Mouse (Mus musculus) MEL (cell line): ENCODE results near the gene Slc2a4. TPM values are rescaled to one million over a fixed set of nuclear protein-coding genes. Genes with fewer than 3 reads are reported as not detected.

ENCODE experiments used
- DNase-seq: peaks from one replicate; pipeline ENCODE4 v3.0.0; 2011; ENCODE audit warnings: low read depth, low spot score
- H3K27ac ChIP-seq: 2 replicates; pipeline ENCODE4 v1.5.1; 2012; ENCODE audit warnings: low read depth, mild to moderate bottlenecking, control low read depth, low read length, moderate library complexity; ENCODE audit not compliant: control insufficient read depth
- H3K27me3 ChIP-seq, 2 experiments: fragments of 150-350 bp in 1 of 2; sonication (generic) in 1 of 2; 2 replicates each; pipeline ENCODE4 v1.6.1; 2012; ENCODE audit warnings: low read length in 2 of 2, mild to moderate bottlenecking in 2 of 2, improper control_type of control experiment in 1 of 2, moderate library complexity in 1 of 2; ENCODE audit not compliant: insufficient read depth in 2 of 2, control insufficient read depth in 1 of 2
- H3K36me3 ChIP-seq, 2 experiments: 2 replicates each; pipeline ENCODE4 v1.6.1; 2012 to 2014; ENCODE audit warnings: low read length in 2 of 2, improper control_type of control experiment in 1 of 2, inconsistent platforms in 1 of 2, mild to moderate bottlenecking in 1 of 2; ENCODE audit not compliant: insufficient read depth in 2 of 2, control insufficient read depth in 1 of 2
- H3K4me1 ChIP-seq, 2 experiments: fragments of 150-350 bp in 1 of 2; sonication (generic) in 1 of 2; 2 replicates each; pipeline ENCODE4 v1.6.1; 2012; ENCODE audit warnings: low read length in 2 of 2, improper control_type of control experiment in 1 of 2, mild to moderate bottlenecking in 1 of 2; ENCODE audit not compliant: insufficient read depth in 2 of 2, control insufficient read depth in 1 of 2
- H3K4me3 ChIP-seq, 2 experiments: fragments of 150-350 bp in 1 of 2; sonication (generic) in 1 of 2; 2 replicates each; pipeline ENCODE4 v1.5.1; 2012; ENCODE audit warnings: low read depth in 2 of 2, low read length in 2 of 2, mild to moderate bottlenecking in 2 of 2, moderate library complexity in 2 of 2, control low read depth in 1 of 2, improper control_type of control experiment in 1 of 2; ENCODE audit not compliant: control insufficient read depth in 1 of 2, insufficient read depth in 1 of 2
- H3K79me2 ChIP-seq: 2 replicates; pipeline ENCODE4 v1.6.1; 2012; ENCODE audit warnings: mild to moderate bottlenecking, low read length, moderate library complexity; ENCODE audit not compliant: control insufficient read depth, poor library complexity, insufficient read depth
- H3K9ac ChIP-seq: 2 replicates; pipeline ENCODE4 v1.6.1; 2012; ENCODE audit warnings: low read depth, mild to moderate bottlenecking, control low read depth, low read length, moderate library complexity; ENCODE audit not compliant: control insufficient read depth, poor library complexity, severe bottlenecking
- H3K9me3 ChIP-seq: fragments of 150-350 bp; sonication (generic); replicated peaks from 2 replicates; pipeline ENCODE4 v1.6.1; 2012; ENCODE audit warnings: mild to moderate bottlenecking, low read length, improper control_type of control experiment, moderate library complexity; ENCODE audit not compliant: insufficient read depth
- BHLHE40 ChIP-seq: IDR thresholded peaks from 2 replicates; pipeline ENCODE4 v1.6.1; 2012; ENCODE audit warnings: low read depth, mild to moderate bottlenecking, inconsistent platforms, low read length, improper control_type of control experiment, borderline replicate concordance
- CHD1 ChIP-seq: IDR thresholded peaks from 2 replicates; pipeline ENCODE4 v1.6.1; 2012; ENCODE audit warnings: low read depth, mild to moderate bottlenecking, inconsistent platforms, low read length, improper control_type of control experiment
- CHD2 ChIP-seq: IDR thresholded peaks from 2 replicates; pipeline ENCODE4 v1.6.1; 2011; ENCODE audit warnings: low read length, improper control_type of control experiment
- CTCF ChIP-seq, 3 experiments: IDR thresholded peaks in 2 of 3; conservative IDR thresholded peaks in 1 of 3; 2 replicates each; pipeline ENCODE4 v1.5.1; 2011 to 2012; ENCODE audit warnings: low read length in 3 of 3, low read depth in 2 of 3, mild to moderate bottlenecking in 2 of 3, improper control_type of control experiment in 1 of 3, inconsistent platforms in 1 of 3, mixed read lengths in 1 of 3, moderate library complexity in 1 of 3; ENCODE audit not compliant: control insufficient read depth in 1 of 3, insufficient read depth in 1 of 3, poor library complexity in 1 of 3, severe bottlenecking in 1 of 3
- EP300 ChIP-seq, 2 experiments: IDR thresholded peaks; 2 replicates each; pipeline ENCODE4 v1.6.1; 2011; ENCODE audit warnings: improper control_type of control experiment in 2 of 2, low read length in 2 of 2, low read depth in 1 of 2, mild to moderate bottlenecking in 1 of 2
- MAX ChIP-seq: IDR thresholded peaks from 2 replicates; pipeline ENCODE4 v1.6.1; 2011; ENCODE audit warnings: low read length, improper control_type of control experiment
- MAZ ChIP-seq: IDR thresholded peaks from 2 replicates; pipeline ENCODE4 v1.6.1; 2012; ENCODE audit warnings: low read depth, mild to moderate bottlenecking, inconsistent platforms, low read length, improper control_type of control experiment
- NELFE ChIP-seq: IDR thresholded peaks from 2 replicates; pipeline ENCODE4 v1.6.1; 2011; ENCODE audit warnings: low read depth, low read length, improper control_type of control experiment
- POLR2A ChIP-seq, 2 experiments: IDR thresholded peaks; 2 replicates each; pipeline ENCODE4 v1.6.1; 2011 to 2012; ENCODE audit warnings: low read length in 2 of 2, mild to moderate bottlenecking in 2 of 2, control low read depth in 1 of 2, improper control_type of control experiment in 1 of 2, low read depth in 1 of 2, moderate library complexity in 1 of 2; ENCODE audit not compliant: control insufficient read depth in 1 of 2, insufficient read depth in 1 of 2, poor library complexity in 1 of 2
- POLR2AphosphoS2 ChIP-seq: IDR thresholded peaks from 2 replicates; pipeline ENCODE4 v1.6.1; 2011; ENCODE audit warnings: low read length, improper control_type of control experiment
- POLR2AphosphoS5 ChIP-seq: IDR thresholded peaks from 2 replicates; pipeline ENCODE4 v1.6.1; 2012; ENCODE audit warnings: low read depth, borderline replicate concordance, mild to moderate bottlenecking, inconsistent platforms, low read length, moderate library complexity, mixed read lengths
- RAD21 ChIP-seq: IDR thresholded peaks from 2 replicates; pipeline ENCODE4 v1.6.1; 2011; ENCODE audit warnings: mild to moderate bottlenecking, low read depth, low read length, improper control_type of control experiment
- TAL1 ChIP-seq: IDR thresholded peaks from 2 replicates; pipeline ENCODE4 v1.6.1; 2012; ENCODE audit warnings: mild to moderate bottlenecking, inconsistent platforms, low read length, moderate library complexity, mixed read lengths
- USF1 ChIP-seq: IDR thresholded peaks from 2 replicates; pipeline ENCODE4 v1.6.1; 2014; ENCODE audit warnings: low read depth, mild to moderate bottlenecking, inconsistent platforms, low read length, improper control_type of control experiment, moderate library complexity
- USF2 ChIP-seq, 2 experiments: IDR thresholded peaks; 2 replicates each; pipeline ENCODE4 v1.6.1; 2011 to 2012; ENCODE audit warnings: improper control_type of control experiment in 2 of 2, low read length in 2 of 2, borderline replicate concordance in 1 of 2, inconsistent platforms in 1 of 2, low read depth in 1 of 2, mild to moderate bottlenecking in 1 of 2; ENCODE audit not compliant: insufficient read depth in 1 of 2
- ZC3H11A ChIP-seq: IDR thresholded peaks from 2 replicates; pipeline ENCODE4 v1.6.1; 2012; ENCODE audit warnings: low read depth, mild to moderate bottlenecking, inconsistent platforms, low read length, improper control_type of control experiment
- ZKSCAN1 ChIP-seq: IDR thresholded peaks from 2 replicates; pipeline ENCODE4 v1.6.1; 2012; ENCODE audit warnings: low read depth, mild to moderate bottlenecking, inconsistent platforms, low read length, improper control_type of control experiment, moderate library complexity
- ZMIZ1 ChIP-seq: IDR thresholded peaks from 2 replicates; pipeline ENCODE4 v1.6.1; 2012; ENCODE audit warnings: low read depth, mild to moderate bottlenecking, inconsistent platforms, low read length, improper control_type of control experiment, moderate library complexity
- polyA plus RNA-seq, 2 experiments: library from polyadenylated mRNA; stranded (reverse) in 1 of 2; unstranded in 1 of 2; fragments of >175 nt in 1 of 2; fragments of >200 nt in 1 of 2; gene quantifications; 2 replicates each; pipeline versions ENCODE4 v1.2.1 to v1.2.4; 2012; ENCODE audit warnings: low replicate concordance in 2 of 2, low read depth in 1 of 2; ENCODE audit not compliant: insufficient read length in 2 of 2, insufficient read depth in 1 of 2, missing spikeins in 1 of 2
- total RNA-seq: library from RNA; depleted of rRNA; stranded (reverse); fragments of 300-350 nt; gene quantifications from 2 replicates; pipeline ENCODE4 v1.2.3, GENCODE M21; 2012

The Slc2a4 gene
- total and polyA plus RNA-seq, 3 experiments, result 0.12 to 0.19 TPM; not detected in 1

DNA sequence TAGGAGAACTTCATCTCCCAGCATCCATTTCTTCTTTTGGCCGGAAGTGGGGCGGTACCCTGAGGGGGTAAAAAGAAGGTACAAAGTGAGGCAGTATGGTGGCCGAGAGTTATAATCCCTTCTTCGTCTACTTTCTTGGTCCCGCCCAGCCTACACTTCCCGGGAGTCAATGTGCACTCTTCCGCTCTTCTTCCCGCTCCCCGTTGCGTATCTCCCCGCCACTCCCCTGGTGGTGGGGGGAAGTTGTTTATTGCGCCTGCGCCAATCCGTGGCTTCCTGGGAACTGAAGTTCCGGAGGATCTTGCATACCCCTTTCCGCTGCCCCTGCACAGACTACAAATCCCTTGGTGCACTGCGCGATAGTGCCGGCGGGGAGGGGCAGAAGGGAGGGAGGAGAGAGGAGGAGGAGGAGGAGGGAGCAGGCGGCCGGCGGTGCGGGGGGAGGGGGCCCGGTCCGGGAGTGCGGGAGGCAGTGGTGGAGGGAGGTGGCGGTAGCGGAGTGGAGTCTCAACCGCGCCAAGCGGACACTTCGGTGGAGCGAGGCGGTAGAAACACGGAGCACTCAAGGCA, 47.5 kb upstream of the Slc2a4 start, which contains the start of gene Phf23 (continued):
- TF ChIP-seq MAZ (peak; percentile 100), MAX (0 out of 2 replicates have a peak, but pooled peaks have one; percentile 16), ZKSCAN1 (no peak), POLR2A (IDR thresholded peaks at IDR 0.05; ENCODE audit: control insufficient read depth in 1 of 2, insufficient read depth in 1 of 2, low read depth in 1 of 2, low read length in 2 of 2, poor library complexity in 1 of 2) (peak; percentile 78 to 79; a peak in 3 of 4 replicates), EP300 (IDR thresholded peaks at IDR 0.05; ENCODE audit: low read depth in 1 of 2, low read length in 2 of 2) (no peak), CHD1 (no peak), RAD21 (no peak), POLR2AphosphoS2 (peak; percentile 81)

GRCm38 (mm10) chr11:69994401-69995090, 46.6 kb upstream of the Slc2a4 start:
- Histone ChIP-seq H3K79me2 (peaks cover 31% of the 10 kb centered on the region), H3K27me3 (no peaks in the 10 kb centered on the region)
- TF ChIP-seq CTCF (IDR thresholded peaks at IDR 0.05 in 2 of 3, conservative IDR thresholded peaks at IDR 0.05 in 1 of 3; ENCODE audit: control insufficient read depth in 1 of 3, insufficient read depth in 1 of 3, low read depth in 2 of 3, low read length in 3 of 3, poor library complexity in 1 of 3, severe bottlenecking in 1 of 3) (peak in 1 of 3 experiments; percentile 4; a peak in 1 of 6 replicates), USF1 (no peak), ZKSCAN1 (no peak), ZMIZ1 (0 out of 2 replicates have a peak, but pooled peaks have one; percentile 39)
- TF ChIP-seq, all 39 proteins: peak for 2
- DNase-seq, result no peak
- no peaks in the 10 kb centered on the region for H3K9me3 ChIP-seq
- peaks cover 8 to 34% of the 10 kb centered on the region in 2 experiments for H3K4me1 ChIP-seq
- H3K36me3 ChIP-seq, result peaks cover 7 to 39% of the 10 kb centered on the region in 2 experiments
- H3K9ac ChIP-seq, result no peak overlapping the region
- H3K27ac ChIP-seq, result no peak overlapping the region
- H3K4me3 ChIP-seq, result peak overlapping the region in 1 of 2 experiments; percentile 22; a peak in 1 of 4 replicates

- TF ChIP-seq ZKSCAN1 (no peak), TAL1 (no peak), USF2 (IDR thresholded peaks at IDR 0.05; ENCODE audit: borderline replicate concordance in 1 of 2, insufficient read depth in 1 of 2, low read depth in 1 of 2, low read length in 2 of 2) (no peak), RAD21 (no peak), ZC3H11A (no peak), MAZ (no peak), BHLHE40 (no peak), CHD2 (no peak), NELFE (no peak), ZMIZ1 (no peak), USF1 (no peak), POLR2AphosphoS5 (no peak)
- peaks cover 31% of the 10 kb centered on the region for H3K79me2 ChIP-seq
- no peak overlapping the region for H3K4me3 ChIP-seq
- no peaks in the 10 kb centered on the region for H3K9me3 ChIP-seq
- H3K4me1 ChIP-seq, result peaks cover 5 to 20% of the 10 kb centered on the region in 2 experiments
- H3K9ac ChIP-seq, result no peak overlapping the region; the same call in 1 of the 2 replicates
- H3K27me3 ChIP-seq, result no peaks in the 10 kb centered on the region
- H3K27ac ChIP-seq, result no peak overlapping the region
- no peak for DNase-seq
- peaks cover 4 to 22% of the 10 kb centered on the region in 2 experiments; a peak in 3 of 4 replicates for H3K36me3 ChIP-seq
These were observed 44.9 kb upstream of the Slc2a4 start for GRCm38 (mm10) chr11:69992932-69993331.
